Mouse (Mus musculus): ENCODE results near the gene Cox8a.

Cox8a gene

GRCm38 (mm10) chr19:7185059-7185458 is 32.4 kb downstream of the Cox8a start:
- no peak for DNase-seq (ENCODE audit: low read depth)

GRCm38 (mm10) chr19:7183419-7183818 is 34.0 kb downstream of the Cox8a start:
- DNase-seq (ENCODE audit: low read depth): no peak

GRCm38 (mm10) chr19:7182273-7182949 is 35.0 kb downstream of the Cox8a start:
- DNase-seq (ENCODE audit: low read depth): no peak

- no peak for DNase-seq (ENCODE audit: low read depth)
These were observed 35.9 kb downstream of the Cox8a start for GRCm38 (mm10) chr19:7181496-7181895.

- DNase-seq (ENCODE audit: low read depth): no peak
These were observed 36.5 kb downstream of the Cox8a start for GRCm38 (mm10) chr19:7180756-7181405.

- no peak for DNase-seq (ENCODE audit: low read depth)
These were observed 38.5 kb downstream of the Cox8a start for GRCm38 (mm10) chr19:7178841-7179452.

GRCm38 (mm10) chr19:7177804-7178511 is 39.5 kb downstream of the Cox8a start:
- no peak for DNase-seq (ENCODE audit: low read depth)

- no peak for DNase-seq (ENCODE audit: low read depth)
These were observed 41.2 kb downstream of the Cox8a start for GRCm38 (mm10) chr19:7176041-7176696.

- no peak for DNase-seq (ENCODE audit: low read depth)
These were observed 45.2 kb downstream of the Cox8a start for GRCm38 (mm10) chr19:7172051-7172866.

GRCm38 (mm10) chr19:7171447-7171846 is 46.0 kb downstream of the Cox8a start:
- no peak for DNase-seq (ENCODE audit: low read depth)

- no peak for DNase-seq (ENCODE audit: low read depth)
These were observed 46.5 kb downstream of the Cox8a start for GRCm38 (mm10) chr19:7170916-7171315.

- no peak for DNase-seq (ENCODE audit: low read depth)
These were observed 49.0 kb downstream of the Cox8a start for GRCm38 (mm10) chr19:7168423-7168822.

- no peak for DNase-seq (ENCODE audit: low read depth)
These were observed 50.6 kb downstream of the Cox8a start for GRCm38 (mm10) chr19:7166767-7167166.

- no peak for DNase-seq (ENCODE audit: low read depth)
These were observed 51.2 kb downstream of the Cox8a start for GRCm38 (mm10) chr19:7166200-7166711.

- no peak for DNase-seq (ENCODE audit: low read depth)
These were observed 51.8 kb downstream of the Cox8a start for GRCm38 (mm10) chr19:7165509-7166199.
